Mouse (Mus musculus): Measurements from ENCODE around the gene Ccl4. TPM values are rescaled to one million over a fixed set of nuclear protein-coding genes. Genes with fewer than 3 reads are reported as not detected.

The Ccl4 gene
- polyA plus RNA-seq, 1 experiment from 2014 or later, result 0.46 TPM

GRCm38 (mm10) chr11:83709683-83710082 is 47.3 kb downstream of the Ccl4 start:
- Histone ChIP-seq H3K9ac (ENCODE audit: low read length) (no peak overlapping the region), H3K4me3 (ENCODE audit: low read length) (no peak overlapping the region), H3K27ac (ENCODE audit: low read length) (no peak overlapping the region), H3K4me2 (ENCODE audit: low read depth, low read length) (no peak overlapping the region), H3K4me1 (ENCODE audit: control insufficient read depth, insufficient read depth, low read length) (no peaks in the 10 kb centered on the region), H3K36me3 (ENCODE audit: control insufficient read depth, insufficient read depth) (no peaks in the 10 kb centered on the region), H3K9me3 (replicated peaks; ENCODE audit: control insufficient read depth, low read length) (no peaks in the 10 kb centered on the region), H3K27me3 (ENCODE audit: control insufficient read depth, insufficient read depth, low read length) (no peaks in the 10 kb centered on the region)
- ATAC-seq (replicated peaks; ENCODE audit: extremely low read depth, insufficient read depth, low FRiP score), result no peak
- WGBS, result 81% methylated on average over 5 of the region's 5 CpGs

- Histone ChIP-seq H3K4me1 (ENCODE audit: control insufficient read depth, insufficient read depth, low read length) (no peaks in the 10 kb centered on the region), H3K4me2 (ENCODE audit: low read depth, low read length) (no peak overlapping the region), H3K4me3 (ENCODE audit: low read length) (no peak overlapping the region), H3K27ac (ENCODE audit: low read length) (no peak overlapping the region), H3K27me3 (ENCODE audit: control insufficient read depth, insufficient read depth, low read length) (no peaks in the 10 kb centered on the region), H3K36me3 (ENCODE audit: control insufficient read depth, insufficient read depth) (no peaks in the 10 kb centered on the region), H3K9me3 (replicated peaks; ENCODE audit: control insufficient read depth, low read length) (no peaks in the 10 kb centered on the region), H3K9ac (ENCODE audit: low read length) (no peak overlapping the region)
- ATAC-seq (replicated peaks; ENCODE audit: extremely low read depth, insufficient read depth, low FRiP score), result no peak
- WGBS, result 58% methylated on average over 1 of the region's 1 CpGs
These were observed 50.3 kb downstream of the Ccl4 start for GRCm38 (mm10) chr11:83712671-83713070.

DNA sequence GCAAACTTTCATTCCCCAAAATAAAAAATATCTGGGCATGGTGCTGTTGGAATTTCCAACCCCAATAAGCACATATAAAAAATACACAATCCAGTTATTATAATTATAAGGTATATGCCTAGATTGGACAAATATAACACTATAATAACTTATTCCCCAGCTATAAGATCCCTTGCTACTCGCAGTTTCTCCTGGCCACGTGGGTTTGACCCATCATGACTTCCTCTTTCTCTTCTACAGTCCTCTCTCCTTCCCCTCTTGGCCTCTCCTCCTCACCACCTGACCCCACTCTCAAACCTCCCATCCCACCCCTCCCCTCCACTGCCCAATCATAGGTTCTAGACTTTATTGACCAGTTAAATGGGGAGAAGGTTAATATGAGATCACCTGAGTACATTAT is 51.5 kb downstream of the Ccl4 start:
- no peaks in the 10 kb centered on the region for H3K4me1 ChIP-seq (ENCODE audit: control insufficient read depth, insufficient read depth, low read length)
- no peaks in the 10 kb centered on the region for H3K27me3 ChIP-seq (ENCODE audit: control insufficient read depth, insufficient read depth, low read length)
- H3K27ac ChIP-seq (ENCODE audit: low read length), result no peak overlapping the region
- H3K9me3 ChIP-seq (replicated peaks; ENCODE audit: control insufficient read depth, low read length), result no peaks in the 10 kb centered on the region
- 75% methylated on average over 2 of the region's 2 CpGs for WGBS
- H3K36me3 ChIP-seq (ENCODE audit: control insufficient read depth, insufficient read depth), result no peaks in the 10 kb centered on the region
- H3K4me2 ChIP-seq (ENCODE audit: low read depth, low read length), result no peak overlapping the region
- no peak for ATAC-seq (replicated peaks; ENCODE audit: extremely low read depth, insufficient read depth, low FRiP score)
- H3K4me3 ChIP-seq (ENCODE audit: low read length), result no peak overlapping the region
- H3K9ac ChIP-seq (ENCODE audit: low read length), result no peak overlapping the region

Other genes starting within 250 kb of the Ccl4 start
- gene Gas2l2, start 233.1 kb upstream of the Ccl4 start, polyA plus RNA-seq (2015; fragmentation: Nextera tagmentation; extraction: Ambion mirVana), result 0.11 and 0.12 TPM in 2 replicates
- 1.4 and 1.5 TPM in 2 replicates for gene 1700020L24Rik, start 224.9 kb upstream of the Ccl4 start, polyA plus RNA-seq (2015; fragmentation: Nextera tagmentation; extraction: Ambion mirVana)
- gene Mmp28, start 199.5 kb upstream of the Ccl4 start, polyA plus RNA-seq (2015; fragmentation: Nextera tagmentation; extraction: Ambion mirVana), result 3.5 TPM in 2 replicates
- 8.3 and 9.5 TPM in 2 replicates for gene Taf15, start 189.5 kb upstream of the Ccl4 start, polyA plus RNA-seq (2015; fragmentation: Nextera tagmentation; extraction: Ambion mirVana)
- 0.07 TPM in 1 of 2 replicates, not detected in the other for gene Heatr9, start 140.4 kb upstream of the Ccl4 start, polyA plus RNA-seq (2015; fragmentation: Nextera tagmentation; extraction: Ambion mirVana)
- gene Ccl5, start 132.1 kb upstream of the Ccl4 start, polyA plus RNA-seq (2015; fragmentation: Nextera tagmentation; extraction: Ambion mirVana), result 1.8 and 2.5 TPM in 2 replicates
- 2.1 and 3.6 TPM in 2 replicates for gene Ccl9, start 83.9 kb upstream of the Ccl4 start, polyA plus RNA-seq (2015; fragmentation: Nextera tagmentation; extraction: Ambion mirVana)
- gene Ccl6, start 69.5 kb upstream of the Ccl4 start, polyA plus RNA-seq (2015; fragmentation: Nextera tagmentation; extraction: Ambion mirVana), result 5.5 and 7.8 TPM in 2 replicates
- not detected in 2 replicates for gene Rpl9-ps1, start 17.0 kb upstream of the Ccl4 start, polyA plus RNA-seq (2015; fragmentation: Nextera tagmentation; extraction: Ambion mirVana)
- 0.67 and 1.0 TPM in 2 replicates for gene Ccl3, start 13.2 kb upstream of the Ccl4 start, polyA plus RNA-seq (2015; fragmentation: Nextera tagmentation; extraction: Ambion mirVana)
- gene Wfdc17, start 41.4 kb downstream of the Ccl4 start, polyA plus RNA-seq (2015; fragmentation: Nextera tagmentation; extraction: Ambion mirVana), result 1.5 and 1.6 TPM in 2 replicates
- gene Wfdc18, start 46.4 kb downstream of the Ccl4 start, polyA plus RNA-seq (2015; fragmentation: Nextera tagmentation; extraction: Ambion mirVana), result 6.0 and 7.0 TPM in 2 replicates
- 0.80 and 1.4 TPM in 2 replicates for gene Wfdc21, start 84.4 kb downstream of the Ccl4 start, polyA plus RNA-seq (2015; fragmentation: Nextera tagmentation; extraction: Ambion mirVana)
- gene Heatr6, start 91.1 kb downstream of the Ccl4 start, polyA plus RNA-seq (2015; fragmentation: Nextera tagmentation; extraction: Ambion mirVana), result 13.8 and 14.6 TPM in 2 replicates
- gene Hnf1b, start 187.5 kb downstream of the Ccl4 start, polyA plus RNA-seq (2015; fragmentation: Nextera tagmentation; extraction: Ambion mirVana), result 0.21 and 1.2 TPM in 2 replicates

All from heart, embryonic 16.5 days (tissue).